Mouse (Mus musculus) forebrain, embryonic 16.5 days (tissue): Measurements from ENCODE around the gene Gart. TPM values are rescaled to one million over a fixed set of nuclear protein-coding genes. Genes with fewer than 3 reads are reported as not detected.

Experiments
- ATAC-seq: fragments of 200-750 bp; cut with Nextera tagmentation; 2 replicates; pipeline ENCODE4 v1.8.0; 2017; ENCODE audit warnings: mild to moderate bottlenecking, moderate library complexity
- H3K27ac ChIP-seq: fragments of 300-500 bp; sonication (generic); 2 replicates; pipeline ENCODE4 v1.5.1; 2014; ENCODE audit warnings: low read length, control low read depth
- H3K27me3 ChIP-seq: fragments of 300-500 bp; sonication (generic); replicated peaks from 2 replicates; pipeline ENCODE4 v1.6.1; 2014; ENCODE audit warnings: low read length; ENCODE audit not compliant: control insufficient read depth, insufficient read depth
- H3K36me3 ChIP-seq: fragments of 300-500 bp; sonication (generic); 2 replicates; pipeline ENCODE4 v1.6.1; 2014; ENCODE audit not compliant: control insufficient read depth, insufficient read depth
- H3K4me1 ChIP-seq: fragments of 300-500 bp; sonication (generic); replicated peaks from 2 replicates; pipeline ENCODE4 v1.6.1; 2014; ENCODE audit warnings: low read length; ENCODE audit not compliant: control insufficient read depth, insufficient read depth
- H3K4me2 ChIP-seq: fragments of 300-500 bp; sonication (generic); 2 replicates; pipeline ENCODE4 v1.6.1; 2014; ENCODE audit warnings: mild to moderate bottlenecking, low read length, control low read depth
- H3K4me3 ChIP-seq: fragments of 300-500 bp; sonication (generic); replicated peaks from 2 replicates; pipeline ENCODE4 v1.5.1; 2014; ENCODE audit warnings: mild to moderate bottlenecking, low read length, control low read depth
- H3K9ac ChIP-seq: fragments of 300-500 bp; sonication (generic); replicated peaks from 2 replicates; pipeline ENCODE4 v1.6.1; 2014; ENCODE audit warnings: low read depth, low read length, control low read depth
- H3K9me3 ChIP-seq: fragments of 300-500 bp; sonication (generic); 2 replicates; pipeline ENCODE4 v1.6.1; 2016; ENCODE audit warnings: low read length; ENCODE audit not compliant: control insufficient read depth
- WGBS: fragments of 180-500 bp; shearing (Covaris S2); extraction: QIAGEN DNeasy Blood & Tissue Kit; methylation state at CpG from one replicate; pipeline ENCODE4 v1.1.7; 2014; 5-methylcytosine and 5-hydroxymethylcytosine counted together
- polyA plus RNA-seq: library from polyadenylated mRNA; unstranded; fragments of >200 nt; fragmentation: Nextera tagmentation; extraction: Ambion mirVana; gene quantifications from 2 replicates; pipeline ENCODE4 v1.2.1, GENCODE M21; 2015

Gene Gart
- polyA plus RNA-seq, 1 experiment from 2014 or later = 81.4 TPM

- no peak overlapping the region for H3K27ac ChIP-seq
- H3K4me2 ChIP-seq = no peak overlapping the region
- H3K9me3 ChIP-seq = no peaks in the 10 kb centered on the region
- H3K4me3 ChIP-seq = no peak overlapping the region
- H3K4me1 ChIP-seq = no peaks in the 10 kb centered on the region
- H3K9ac ChIP-seq = no peak overlapping the region
- H3K27me3 ChIP-seq = no peaks in the 10 kb centered on the region
- H3K36me3 ChIP-seq = peaks cover 24% of the 10 kb centered on the region
- 81% methylated on average over 5 of the region's 5 CpGs for WGBS
- ATAC-seq = no peak
Measured at GRCm38 (mm10) chr16:91680656-91681055, 33.9 kb upstream of the Gart start.

DNA sequence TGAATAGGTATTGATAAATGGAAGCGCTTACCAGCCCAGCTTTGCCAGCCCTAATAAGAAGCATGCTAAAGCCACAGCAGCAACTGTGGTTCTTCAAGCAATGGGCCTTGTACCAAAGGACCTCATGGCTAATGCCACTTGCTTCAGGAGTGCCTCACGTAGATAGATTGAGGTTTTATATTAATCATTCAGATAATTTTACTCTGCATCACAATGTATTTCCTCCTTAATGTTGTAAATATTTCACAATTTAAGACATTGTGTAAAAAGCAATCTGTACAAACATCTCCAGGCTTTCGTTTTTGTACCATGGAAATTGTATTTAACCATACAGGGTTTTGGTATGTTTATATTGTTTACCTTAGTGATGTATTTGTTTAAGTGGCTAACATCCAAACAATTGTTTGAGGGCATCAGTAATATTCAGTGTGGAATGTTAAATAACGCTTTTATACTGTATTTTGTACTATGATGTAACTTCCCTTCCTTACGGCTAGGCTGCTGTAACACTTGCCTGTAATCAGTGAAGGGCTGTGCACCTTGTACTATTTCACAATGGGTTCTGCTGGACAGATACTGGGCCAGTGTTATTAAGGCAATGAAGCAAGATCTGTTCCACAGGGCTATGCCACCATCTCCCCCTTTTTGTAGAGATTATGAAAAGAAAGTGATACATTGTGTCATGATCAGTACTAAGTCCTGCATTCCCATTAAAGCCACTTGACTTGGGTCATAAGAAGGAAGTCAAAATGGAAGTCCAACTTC lies 31.6 kb upstream of the Gart start:
- H3K36me3 ChIP-seq = peaks cover 29% of the 10 kb centered on the region
- WGBS = 88% methylated on average over 5 of the region's 5 CpGs
- no peak for ATAC-seq

GRCm38 (mm10) chr16:91674500-91674899 lies 27.7 kb upstream of the Gart start:
- peaks cover 46% of the 10 kb centered on the region for H3K36me3 ChIP-seq
- no peak overlapping the region for H3K27ac ChIP-seq
- no peak overlapping the region for H3K4me2 ChIP-seq
- ATAC-seq = no peak
- no peak overlapping the region for H3K4me3 ChIP-seq
- H3K27me3 ChIP-seq = no peaks in the 10 kb centered on the region
- no peaks in the 10 kb centered on the region for H3K9me3 ChIP-seq
- H3K9ac ChIP-seq = no peak overlapping the region
- H3K4me1 ChIP-seq = no peaks in the 10 kb centered on the region
- WGBS = 82% methylated on average over 4 of the region's 4 CpGs

More for the DNA sequence above, 31.6 kb upstream of the Gart start:
- Histone ChIP-seq H3K4me2 (no peak overlapping the region), H3K9ac (no peak overlapping the region), H3K27ac (no peak overlapping the region), H3K4me3 (no peak overlapping the region), H3K9me3 (no peaks in the 10 kb centered on the region), H3K4me1 (no peaks in the 10 kb centered on the region), H3K27me3 (no peaks in the 10 kb centered on the region)

DNA sequence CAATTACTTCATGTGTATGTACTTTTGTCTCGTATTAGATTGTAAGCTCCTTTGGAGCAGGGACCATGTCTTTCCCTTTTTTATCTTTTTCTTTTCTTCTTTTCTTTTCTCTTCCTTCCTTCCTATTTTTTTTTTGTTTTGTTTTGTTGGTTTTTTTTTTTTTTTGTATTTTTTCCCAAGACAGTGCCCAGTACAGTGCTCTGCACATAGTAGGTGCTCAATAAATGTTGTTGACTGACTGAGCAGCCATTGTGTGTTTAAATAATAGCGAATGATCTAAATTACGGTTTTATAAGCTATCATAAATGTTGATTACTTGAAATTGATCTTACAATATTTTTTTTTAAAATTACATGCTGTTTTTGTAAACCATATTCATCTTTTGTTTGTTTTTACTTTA lies 17.0 kb upstream of the Gart start:
- peaks cover 60% of the 10 kb centered on the region for H3K36me3 ChIP-seq
- H3K9me3 ChIP-seq = no peaks in the 10 kb centered on the region
- WGBS = 95% methylated on average over 3 of the region's 3 CpGs
- no peak overlapping the region for H3K4me3 ChIP-seq
- ATAC-seq = no peak
- peaks cover 5% of the 10 kb centered on the region for H3K4me1 ChIP-seq
- H3K27me3 ChIP-seq = no peaks in the 10 kb centered on the region
- no peak overlapping the region for H3K4me2 ChIP-seq
- no peak overlapping the region for H3K9ac ChIP-seq
- H3K27ac ChIP-seq = no peak overlapping the region

DNA sequence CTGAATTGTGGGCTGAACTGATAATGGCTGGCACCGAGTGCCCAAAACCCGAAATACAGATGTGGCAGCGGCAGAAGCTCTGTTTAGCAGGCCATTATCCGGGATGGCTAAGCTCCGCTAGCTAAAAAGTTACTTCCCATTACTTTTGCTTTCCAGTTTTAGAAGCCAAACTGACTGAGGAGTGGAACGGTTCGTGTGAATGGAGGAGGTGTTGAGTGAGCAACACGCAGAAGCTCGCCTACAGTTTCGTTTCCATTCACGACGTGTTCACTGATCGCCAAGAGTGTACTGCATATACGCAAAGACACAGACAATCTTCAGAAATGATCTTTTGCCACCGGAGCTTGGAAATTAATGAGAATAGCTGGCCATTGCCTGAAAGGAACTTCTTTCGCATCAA lies 15.6 kb upstream of the Gart start:
- WGBS = 90% methylated on average over 16 of the region's 16 CpGs

GRCm38 (mm10) chr16:91661397-91661796 lies 14.6 kb upstream of the Gart start:
- no peaks in the 10 kb centered on the region for H3K9me3 ChIP-seq
- H3K4me2 ChIP-seq = no peak overlapping the region
- no peak overlapping the region for H3K4me3 ChIP-seq
- no peak overlapping the region for H3K9ac ChIP-seq
- no peaks in the 10 kb centered on the region for H3K27me3 ChIP-seq
- peaks cover 5% of the 10 kb centered on the region for H3K4me1 ChIP-seq
- no peak for ATAC-seq
- peaks cover 79% of the 10 kb centered on the region for H3K36me3 ChIP-seq
- 23% methylated on average over 1 of the region's 1 CpGs for WGBS
- H3K27ac ChIP-seq = no peak overlapping the region

More for the DNA sequence above, 15.6 kb upstream of the Gart start:
- Histone ChIP-seq H3K9ac (no peak overlapping the region), H3K27me3 (no peaks in the 10 kb centered on the region), H3K4me1 (peaks cover 5% of the 10 kb centered on the region), H3K36me3 (peaks cover 75% of the 10 kb centered on the region), H3K4me3 (no peak overlapping the region), H3K4me2 (no peak overlapping the region), H3K9me3 (no peaks in the 10 kb centered on the region), H3K27ac (no peak overlapping the region)
- no peak for ATAC-seq

DNA sequence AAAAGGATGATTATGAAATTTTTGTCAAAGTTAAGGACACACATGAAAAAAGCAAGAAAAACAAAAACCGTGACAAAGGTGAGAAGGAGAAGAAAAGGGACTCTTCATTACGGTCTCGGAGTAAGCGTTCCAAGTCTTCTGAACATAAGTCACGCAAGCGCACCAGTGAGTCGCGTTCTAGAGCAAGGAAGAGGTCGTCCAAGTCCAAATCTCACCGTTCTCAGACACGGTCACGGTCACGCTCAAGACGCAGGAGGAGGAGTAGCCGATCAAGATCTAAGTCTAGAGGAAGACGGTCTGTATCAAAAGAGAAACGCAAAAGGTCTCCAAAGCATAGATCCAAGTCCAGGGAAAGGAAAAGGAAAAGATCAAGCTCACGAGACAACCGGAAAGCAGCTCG lies 13.0 kb upstream of the Gart start:
- Histone ChIP-seq H3K4me1 (peaks cover 5% of the 10 kb centered on the region), H3K27me3 (no peaks in the 10 kb centered on the region), H3K36me3 (peaks cover 83% of the 10 kb centered on the region), H3K9me3 (no peaks in the 10 kb centered on the region), H3K27ac (no peak overlapping the region), H3K4me2 (no peak overlapping the region), H3K4me3 (no peak overlapping the region), H3K9ac (no peak overlapping the region)
- ATAC-seq = no peak
- 97% methylated on average over 20 of the region's 20 CpGs for WGBS

DNA sequence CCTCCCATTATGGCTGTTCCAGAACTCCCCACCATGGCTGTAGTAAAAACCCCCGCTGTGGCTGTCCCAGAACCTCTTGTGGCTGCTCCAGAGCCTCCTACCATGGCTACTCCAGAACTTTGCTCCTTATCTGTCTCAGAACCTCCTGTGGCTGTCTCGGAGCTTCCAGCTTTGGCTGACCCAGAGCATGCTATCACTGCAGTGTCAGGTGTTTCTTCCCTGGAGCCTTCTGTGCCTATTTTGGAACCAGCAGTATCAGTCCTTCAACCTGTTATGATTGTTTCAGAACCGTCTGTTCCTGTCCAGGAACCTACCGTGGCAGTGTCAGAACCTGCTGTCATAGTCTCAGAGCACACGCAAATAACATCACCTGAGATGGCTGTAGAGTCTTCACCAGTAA lies 11.7 kb upstream of the Gart start:
- WGBS = 94% methylated on average over 5 of the region's 5 CpGs
- H3K4me1 ChIP-seq = peaks cover 5% of the 10 kb centered on the region
- H3K27me3 ChIP-seq = no peaks in the 10 kb centered on the region

GRCm38 (mm10) chr16:91657285-91657684 lies 10.5 kb upstream of the Gart start:
- 98% methylated on average over 17 of the region's 17 CpGs for WGBS
- Histone ChIP-seq H3K27ac (no peak overlapping the region), H3K36me3 (peaks cover 69% of the 10 kb centered on the region), H3K9me3 (no peaks in the 10 kb centered on the region), H3K4me1 (peaks cover 5% of the 10 kb centered on the region), H3K4me3 (no peak overlapping the region), H3K9ac (no peak overlapping the region), H3K4me2 (no peak overlapping the region), H3K27me3 (no peaks in the 10 kb centered on the region)
- ATAC-seq = no peak

More for the DNA sequence above, 11.7 kb upstream of the Gart start:
- Histone ChIP-seq H3K4me3 (no peak overlapping the region), H3K4me2 (no peak overlapping the region), H3K9ac (no peak overlapping the region), H3K36me3 (peaks cover 77% of the 10 kb centered on the region), H3K27ac (no peak overlapping the region), H3K9me3 (no peaks in the 10 kb centered on the region)
- no peak for ATAC-seq
